Mouse (Mus musculus) spleen, adult 2 months (tissue): ENCODE results near the gene Fuom.

ENCODE experiments used
- CTCF ChIP-seq: fragments of 200-500 bp; IDR thresholded peaks from 2 replicates; pipeline ENCODE4 v1.5.1; 2011; ENCODE audit warnings: mild to moderate bottlenecking, inconsistent platforms; ENCODE audit not compliant: insufficient read depth, insufficient read length, insufficient replicate concordance; ENCODE audit errors: extremely low read depth
- POLR2A ChIP-seq: fragments of 200-500 bp; IDR thresholded peaks from 2 replicates; pipeline ENCODE4 v1.6.1; 2011; ENCODE audit warnings: low read depth, low read length, inconsistent platforms

DNA sequence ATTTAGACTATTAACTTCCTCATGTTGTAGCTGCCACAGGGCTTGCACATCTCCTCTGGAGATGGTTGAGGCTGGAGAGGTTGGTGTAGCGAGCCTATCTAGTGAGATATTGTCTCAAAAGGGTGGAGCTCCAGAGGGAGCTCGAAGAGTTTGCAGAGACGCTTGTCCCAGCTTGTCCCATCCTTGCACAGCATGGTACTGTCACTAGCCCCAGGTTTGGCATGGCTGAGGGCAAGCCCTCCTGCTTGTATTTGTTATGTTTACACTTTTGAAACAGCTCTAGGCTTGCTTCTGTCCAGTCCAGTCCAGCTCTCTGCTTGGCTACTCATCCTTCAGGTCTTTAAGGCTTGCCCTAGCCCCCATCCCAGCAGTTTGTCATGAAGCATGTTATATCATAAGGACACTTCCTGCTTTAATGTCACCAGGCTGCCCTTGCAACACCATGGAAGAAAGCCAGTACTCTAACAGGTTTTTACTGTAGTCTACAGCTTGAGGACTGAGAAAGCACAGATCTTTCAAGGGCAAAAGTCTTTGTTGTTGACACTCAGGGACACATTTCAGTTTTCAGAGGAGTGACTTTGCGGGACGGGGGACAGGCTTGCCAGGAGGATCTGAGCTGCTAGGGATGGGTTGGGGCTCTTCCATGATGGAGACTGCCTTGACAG lies 33.0 kb upstream of the Fuom start:
- no peak for TF ChIP-seq CTCF
- no peak for TF ChIP-seq POLR2A
